Mouse (Mus musculus) testis, adult 2 months (tissue): ENCODE results near the gene Fam219a.

Experiments
- CTCF ChIP-seq: fragments of 200-500 bp; IDR thresholded peaks from 2 replicates; pipeline ENCODE4 v1.5.1; 2012; ENCODE audit warnings: low read depth, mild to moderate bottlenecking, inconsistent platforms, low read length, moderate library complexity; ENCODE audit not compliant: control insufficient read depth, insufficient read depth, insufficient replicate concordance
- POLR2A ChIP-seq: fragments of 200-500 bp; IDR thresholded peaks from 2 replicates; pipeline ENCODE4 v1.6.1; 2012; ENCODE audit warnings: low read depth, mild to moderate bottlenecking, inconsistent platforms, low read length, moderate library complexity; ENCODE audit not compliant: control insufficient read depth

DNA sequence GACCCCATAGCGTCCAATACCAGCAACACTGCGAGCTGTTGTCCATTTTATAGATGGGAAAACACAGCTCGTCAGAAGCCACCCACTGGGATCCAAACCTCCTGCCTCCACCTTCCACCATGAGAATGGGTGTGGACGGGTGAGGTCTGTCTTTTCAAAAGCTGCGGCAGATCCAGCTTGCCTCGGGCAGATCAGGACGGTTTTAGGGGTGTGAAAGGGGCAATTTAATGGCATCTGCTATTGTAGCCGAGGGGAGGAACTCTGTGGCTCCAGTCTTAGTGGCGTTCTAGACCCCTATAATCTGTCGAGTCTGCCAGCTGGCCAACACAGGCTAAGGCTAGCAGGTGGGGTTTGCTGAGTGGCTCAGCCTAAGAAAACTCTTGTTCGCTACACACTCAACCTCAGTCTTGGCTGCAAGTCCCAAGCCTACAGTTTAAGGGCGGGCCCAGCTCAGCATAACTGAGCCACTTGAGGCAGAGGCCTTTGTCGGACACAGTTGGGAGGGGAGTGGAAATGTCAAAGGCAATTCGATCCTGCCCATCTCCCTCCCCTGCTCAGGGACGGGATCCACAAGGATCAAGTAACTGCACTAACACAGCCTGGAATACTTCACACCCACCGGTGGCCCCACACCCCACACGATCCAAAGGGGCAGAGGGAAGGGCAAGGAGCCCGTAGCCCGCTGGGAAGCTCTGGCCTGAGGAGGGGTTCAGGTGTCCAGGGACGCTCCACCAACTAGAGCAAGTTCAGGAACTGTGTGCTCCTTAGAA is 67.0 kb downstream of the Fam219a start:
- TF ChIP-seq CTCF (no peak), POLR2A (no peak)
